Mouse (Mus musculus) olfactory bulb, adult 2 months (tissue): ENCODE measurements around the gene Nxn.

Experiments
- CTCF ChIP-seq: fragments of 200-500 bp; IDR thresholded peaks from 2 replicates; pipeline ENCODE4 v1.5.1; 2012; ENCODE audit warnings: low read depth, mild to moderate bottlenecking, low read length, moderate library complexity; ENCODE audit not compliant: insufficient read depth
- POLR2A ChIP-seq: fragments of 200-500 bp; IDR thresholded peaks from 2 replicates; pipeline ENCODE4 v1.6.1; 2012; ENCODE audit warnings: mild to moderate bottlenecking, low read depth, low read length, moderate library complexity; ENCODE audit not compliant: insufficient read depth

DNA sequence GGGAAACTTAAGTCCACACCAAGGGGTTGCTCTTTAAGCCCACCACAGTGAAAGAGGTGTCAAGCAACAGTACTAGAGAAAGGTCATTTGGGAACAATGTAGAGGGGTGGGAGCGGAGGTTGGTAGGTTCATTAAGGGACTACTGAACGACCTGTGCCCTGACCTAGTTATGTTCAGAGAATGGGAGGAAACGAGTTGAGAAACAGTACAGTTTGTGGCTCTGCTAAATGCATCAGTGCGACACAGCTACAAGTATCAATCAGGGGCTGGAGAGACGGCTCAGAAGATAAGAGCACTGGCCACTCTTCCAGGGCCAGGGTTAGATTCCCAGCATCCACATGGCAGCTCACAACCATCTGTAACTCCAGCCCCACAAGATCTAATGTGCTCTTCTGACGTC, 84.8 kb downstream of the Nxn start:
- TF ChIP-seq POLR2A = no peak
- TF ChIP-seq CTCF = no peak
